Mouse (Mus musculus): ENCODE measurements around the gene Leap2. TPM values are rescaled to one million over a fixed set of nuclear protein-coding genes. Genes with fewer than 3 reads are reported as not detected.

Gene Leap2
- polyA plus RNA-seq (2015; fragmentation: Nextera tagmentation; extraction: Ambion mirVana): 71.4 and 78.2 TPM in 2 replicates

- H3K4me2 ChIP-seq (ENCODE audit: low read depth, low read length): peak within 1 kb of the TSS; percentile 36; the same call in 1 of the 2 replicates
- H3K4me3 ChIP-seq (ENCODE audit: low read depth, low read length): peak within 1 kb of the TSS; percentile 51
- H3K4me1 ChIP-seq (ENCODE audit: control insufficient read depth, low read depth, low read length): no peaks in the 10 kb centered on the region
- H3K27ac ChIP-seq (ENCODE audit: low read length): peak within 1 kb of the TSS; percentile 74
- 46% methylated on average over 4 of the region's 4 CpGs for WGBS (ENCODE audit: insufficient replicate concordance)
- ATAC-seq (ENCODE audit: low read depth): peak; percentile 82
- H3K9ac ChIP-seq (ENCODE audit: low read depth, low read length): peak within 1 kb of the TSS; percentile 30; the same call in 1 of the 2 replicates
- no peaks in the 10 kb centered on the region for H3K9me3 ChIP-seq (replicated peaks; ENCODE audit: control insufficient read depth, low read length)
- H3K27me3 ChIP-seq (ENCODE audit: control insufficient read depth, insufficient read depth, low read depth, low read length): no peaks in the 10 kb centered on the region
- peaks cover 2% of the 10 kb centered on the region; the same call in 1 of the 2 replicates for H3K36me3 ChIP-seq (ENCODE audit: control insufficient read depth, insufficient read depth)
Observed at GRCm38 (mm10) chr11:53423036-53423435, at the start of gene Leap2. Leap2 (minus strand) TSS chr11:53423170.

GRCm38 (mm10) chr11:53472709-53473108 is 49.7 kb upstream of the Leap2 start:
- H3K27me3 ChIP-seq (ENCODE audit: control insufficient read depth, insufficient read depth, low read depth, low read length): peaks cover 59% of the 10 kb centered on the region
- 59% methylated on average over 3 of the region's 3 CpGs for WGBS (ENCODE audit: insufficient replicate concordance)

GRCm38 (mm10) chr11:53469968-53470695 is 47.2 kb upstream of the Leap2 start, which contains the start of gene Gm9837:
Gm9837 (minus strand) TSS chr11:53470479.
- WGBS (ENCODE audit: insufficient replicate concordance): 8% methylated on average over 29 of the region's 29 CpGs
- no peak within 1 kb of the TSS for H3K27ac ChIP-seq (ENCODE audit: low read length)
- peaks cover 56% of the 10 kb centered on the region for H3K27me3 ChIP-seq (ENCODE audit: control insufficient read depth, insufficient read depth, low read depth, low read length)
- H3K4me3 ChIP-seq (ENCODE audit: low read depth, low read length): no peak within 1 kb of the TSS
- peaks cover 7% of the 10 kb centered on the region for H3K4me1 ChIP-seq (ENCODE audit: control insufficient read depth, low read depth, low read length)
- 0 out of 2 replicates have a peak within 1 kb of the TSS, but pooled peaks have one; percentile 10 for H3K4me2 ChIP-seq (ENCODE audit: low read depth, low read length)
- H3K36me3 ChIP-seq (ENCODE audit: control insufficient read depth, insufficient read depth): no peaks in the 10 kb centered on the region
- H3K9ac ChIP-seq (ENCODE audit: low read depth, low read length): no peak within 1 kb of the TSS
- peak; percentile 80 for ATAC-seq (ENCODE audit: low read depth)
- no peaks in the 10 kb centered on the region for H3K9me3 ChIP-seq (replicated peaks; ENCODE audit: control insufficient read depth, low read length)

More at GRCm38 (mm10) chr11:53472709-53473108, 49.7 kb upstream of the Leap2 start:
- Histone ChIP-seq H3K27ac (ENCODE audit: low read length) (no peak overlapping the region), H3K4me3 (ENCODE audit: low read depth, low read length) (no peak overlapping the region), H3K9me3 (replicated peaks; ENCODE audit: control insufficient read depth, low read length) (no peaks in the 10 kb centered on the region), H3K9ac (ENCODE audit: low read depth, low read length) (no peak overlapping the region), H3K4me2 (ENCODE audit: low read depth, low read length) (no peak overlapping the region), H3K36me3 (ENCODE audit: control insufficient read depth, insufficient read depth) (peaks cover under 1% of the 10 kb centered on the region), H3K4me1 (ENCODE audit: control insufficient read depth, low read depth, low read length) (peaks cover 5% of the 10 kb centered on the region)
- no peak for ATAC-seq (ENCODE audit: low read depth)

GRCm38 (mm10) chr11:53469294-53469967 is 46.5 kb upstream of the Leap2 start:
- H3K4me2 ChIP-seq (ENCODE audit: low read depth, low read length): no peak overlapping the region
- 37% methylated on average over 16 of the region's 16 CpGs for WGBS (ENCODE audit: insufficient replicate concordance)

GRCm38 (mm10) chr11:53466231-53466971 is 43.4 kb upstream of the Leap2 start:
- Histone ChIP-seq H3K9ac (ENCODE audit: low read depth, low read length) (0 out of 2 replicates have a peak overlapping the region, but pooled peaks have one; percentile 28), H3K4me1 (ENCODE audit: control insufficient read depth, low read depth, low read length) (peaks cover 21% of the 10 kb centered on the region), H3K4me3 (ENCODE audit: low read depth, low read length) (0 out of 2 replicates have a peak overlapping the region, but pooled peaks have one; percentile 21), H3K4me2 (ENCODE audit: low read depth, low read length) (peak overlapping the region; percentile 48; the same call in 1 of the 2 replicates), H3K27me3 (ENCODE audit: control insufficient read depth, insufficient read depth, low read depth, low read length) (peaks cover 73% of the 10 kb centered on the region), H3K9me3 (replicated peaks; ENCODE audit: control insufficient read depth, low read length) (no peaks in the 10 kb centered on the region), H3K36me3 (ENCODE audit: control insufficient read depth, insufficient read depth) (no peaks in the 10 kb centered on the region), H3K27ac (ENCODE audit: low read length) (no peak overlapping the region)
- no peak for ATAC-seq (ENCODE audit: low read depth)
- WGBS (ENCODE audit: insufficient replicate concordance): 14% methylated on average over 40 of the region's 40 CpGs

More at GRCm38 (mm10) chr11:53469294-53469967, 46.5 kb upstream of the Leap2 start:
- Histone ChIP-seq H3K27me3 (ENCODE audit: control insufficient read depth, insufficient read depth, low read depth, low read length) (peaks cover 58% of the 10 kb centered on the region), H3K36me3 (ENCODE audit: control insufficient read depth, insufficient read depth) (no peaks in the 10 kb centered on the region), H3K27ac (ENCODE audit: low read length) (no peak overlapping the region), H3K9me3 (replicated peaks; ENCODE audit: control insufficient read depth, low read length) (no peaks in the 10 kb centered on the region), H3K4me3 (ENCODE audit: low read depth, low read length) (no peak overlapping the region), H3K9ac (ENCODE audit: low read depth, low read length) (no peak overlapping the region), H3K4me1 (ENCODE audit: control insufficient read depth, low read depth, low read length) (peaks cover 7% of the 10 kb centered on the region)
- no peak for ATAC-seq (ENCODE audit: low read depth)

GRCm38 (mm10) chr11:53463551-53464424 is 40.8 kb upstream of the Leap2 start:
- no peaks in the 10 kb centered on the region for H3K9me3 ChIP-seq (replicated peaks; ENCODE audit: control insufficient read depth, low read length)
- peak overlapping the region; percentile 41 for H3K4me2 ChIP-seq (ENCODE audit: low read depth, low read length)
- WGBS (ENCODE audit: insufficient replicate concordance): 10% methylated on average over 55 of the region's 55 CpGs
- peaks cover 55% of the 10 kb centered on the region for H3K27me3 ChIP-seq (ENCODE audit: control insufficient read depth, insufficient read depth, low read depth, low read length)
- no peak for ATAC-seq (ENCODE audit: low read depth)
- H3K36me3 ChIP-seq (ENCODE audit: control insufficient read depth, insufficient read depth): no peaks in the 10 kb centered on the region
- H3K4me3 ChIP-seq (ENCODE audit: low read depth, low read length): peak overlapping the region; percentile 32
- no peak overlapping the region for H3K9ac ChIP-seq (ENCODE audit: low read depth, low read length)
- no peak overlapping the region for H3K27ac ChIP-seq (ENCODE audit: low read length)
- peaks cover 17% of the 10 kb centered on the region for H3K4me1 ChIP-seq (ENCODE audit: control insufficient read depth, low read depth, low read length)

GRCm38 (mm10) chr11:53461727-53462126 is 38.8 kb upstream of the Leap2 start:
- peaks cover 16% of the 10 kb centered on the region for H3K4me1 ChIP-seq (ENCODE audit: control insufficient read depth, low read depth, low read length)
- H3K27ac ChIP-seq (ENCODE audit: low read length): no peak overlapping the region
- peak; percentile 48 for ATAC-seq (ENCODE audit: low read depth)
- no peaks in the 10 kb centered on the region for H3K36me3 ChIP-seq (ENCODE audit: control insufficient read depth, insufficient read depth)
- H3K9me3 ChIP-seq (replicated peaks; ENCODE audit: control insufficient read depth, low read length): no peaks in the 10 kb centered on the region
- H3K4me2 ChIP-seq (ENCODE audit: low read depth, low read length): no peak overlapping the region
- H3K4me3 ChIP-seq (ENCODE audit: low read depth, low read length): no peak overlapping the region
- H3K9ac ChIP-seq (ENCODE audit: low read depth, low read length): no peak overlapping the region
- H3K27me3 ChIP-seq (ENCODE audit: control insufficient read depth, insufficient read depth, low read depth, low read length): peaks cover 73% of the 10 kb centered on the region
- WGBS (ENCODE audit: insufficient replicate concordance): 6% methylated on average over 5 of the region's 5 CpGs

- Histone ChIP-seq H3K27me3 (ENCODE audit: control insufficient read depth, insufficient read depth, low read depth, low read length) (peaks cover 70% of the 10 kb centered on the region), H3K9me3 (replicated peaks; ENCODE audit: control insufficient read depth, low read length) (no peaks in the 10 kb centered on the region), H3K27ac (ENCODE audit: low read length) (no peak overlapping the region), H3K4me3 (ENCODE audit: low read depth, low read length) (no peak overlapping the region), H3K9ac (ENCODE audit: low read depth, low read length) (no peak overlapping the region), H3K4me1 (ENCODE audit: control insufficient read depth, low read depth, low read length) (peaks cover 15% of the 10 kb centered on the region), H3K36me3 (ENCODE audit: control insufficient read depth, insufficient read depth) (no peaks in the 10 kb centered on the region), H3K4me2 (ENCODE audit: low read depth, low read length) (no peak overlapping the region)
- no peak for ATAC-seq (ENCODE audit: low read depth)
- 54% methylated on average over 3 of the region's 3 CpGs for WGBS (ENCODE audit: insufficient replicate concordance)
Observed at GRCm38 (mm10) chr11:53460192-53460591, 37.2 kb upstream of the Leap2 start.
